Mouse (Mus musculus) spleen, adult 12 weeks (tissue): ENCODE data around the gene Mllt3.

Experiments
- DNase-seq: peaks from one replicate; pipeline ENCODE4 v3.0.0; 2022; ENCODE audit warnings: low spot score

The Mllt3 gene

DNA sequence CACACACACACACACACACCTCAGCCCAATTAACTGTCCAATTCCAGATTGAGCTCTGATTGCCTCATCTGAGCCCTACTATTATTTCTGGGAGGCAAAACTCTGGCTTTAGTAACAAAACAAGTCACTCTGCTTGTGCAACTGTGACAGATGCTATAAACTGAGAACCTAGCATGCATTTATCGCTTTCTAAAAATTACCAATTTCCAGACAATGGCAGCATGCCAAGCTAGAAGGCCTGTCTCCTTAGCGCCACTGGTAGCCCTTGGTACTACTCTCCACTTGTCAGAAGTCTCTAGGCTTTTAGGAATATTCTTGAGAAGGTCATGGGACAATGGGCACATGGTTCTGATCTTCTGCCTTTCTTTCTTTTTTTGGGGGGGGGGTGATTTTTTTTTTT is 257.4 kb downstream of the Mllt3 start:
- DNase-seq, result no peak

DNA sequence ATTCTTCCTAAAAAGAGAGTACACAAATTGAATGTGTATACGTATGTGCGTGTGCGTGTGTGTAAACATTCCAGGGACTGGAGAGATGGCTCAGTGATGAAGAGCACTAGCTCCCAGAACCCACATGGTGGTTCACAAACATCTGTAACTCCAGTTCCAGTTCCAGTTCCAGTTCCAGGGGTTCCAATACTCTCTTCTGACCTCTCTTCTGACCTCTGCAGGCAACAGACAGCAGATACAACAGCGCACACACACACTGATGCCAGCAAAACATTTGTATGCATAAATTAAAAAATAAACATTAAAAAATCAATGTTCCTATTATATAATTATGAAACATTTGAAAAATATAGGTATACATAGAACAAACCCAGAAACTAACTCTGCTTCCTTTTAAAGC is 258.6 kb downstream of the Mllt3 start:
- no peak for DNase-seq

DNA sequence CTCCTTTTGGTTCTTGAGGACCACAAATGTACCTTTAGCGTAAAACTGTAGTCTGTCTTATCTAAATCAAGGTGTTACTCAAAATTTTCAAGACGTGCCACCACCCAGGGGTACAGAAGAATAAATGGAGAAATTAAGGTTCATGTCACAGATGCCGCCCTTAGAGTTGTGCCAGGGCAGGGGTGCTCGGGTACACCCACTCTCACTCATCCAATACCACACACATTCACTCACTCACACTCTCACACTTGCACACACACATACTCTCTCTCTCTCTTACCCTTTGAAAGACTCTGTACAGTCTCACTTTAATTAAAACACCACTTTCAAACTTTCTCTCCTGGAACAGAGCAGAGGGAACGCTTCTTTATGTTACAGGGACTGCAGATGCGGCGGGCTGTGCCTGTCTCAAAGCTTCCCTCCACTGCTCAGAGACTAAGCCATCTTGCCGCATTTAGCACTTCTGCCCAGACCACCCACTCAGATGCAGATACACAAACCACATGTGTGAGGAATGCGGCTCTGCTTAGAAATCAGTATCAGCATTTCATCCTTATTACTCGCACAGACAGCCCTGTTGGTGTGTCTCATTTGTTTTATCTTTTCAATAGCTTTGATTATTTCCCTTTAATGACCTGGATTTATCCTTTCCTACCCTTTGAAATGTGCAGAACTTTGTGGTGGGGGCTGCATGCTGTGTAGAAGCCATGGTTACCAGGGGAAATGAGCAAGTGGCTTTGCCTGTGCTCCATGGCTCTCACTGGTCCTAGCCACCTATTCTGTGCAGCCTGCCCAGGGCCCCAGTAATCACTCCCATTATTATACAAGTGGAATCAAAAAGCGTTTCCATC is 265.2 kb downstream of the Mllt3 start:
- DNase-seq, result no peak

DNA sequence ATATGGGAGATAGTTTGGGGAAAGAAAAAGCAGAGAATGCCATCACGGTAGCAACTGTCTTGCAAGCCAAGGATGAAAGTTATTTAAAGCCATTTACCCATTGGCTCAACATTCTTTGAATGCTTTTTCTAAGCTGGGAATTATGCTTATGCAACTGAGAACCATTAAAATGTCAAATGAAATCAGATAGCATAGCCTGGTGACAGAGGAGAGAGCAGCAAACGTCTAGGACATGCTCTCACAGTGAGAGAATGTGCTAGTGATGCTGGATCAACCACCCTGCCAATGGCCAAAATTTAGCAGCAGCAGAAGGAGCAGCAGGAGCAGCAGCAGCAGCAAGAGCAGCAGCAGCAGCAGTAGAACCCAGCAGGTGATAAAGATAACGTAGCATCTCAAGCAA is 267.4 kb downstream of the Mllt3 start:
- DNase-seq, result no peak

DNA sequence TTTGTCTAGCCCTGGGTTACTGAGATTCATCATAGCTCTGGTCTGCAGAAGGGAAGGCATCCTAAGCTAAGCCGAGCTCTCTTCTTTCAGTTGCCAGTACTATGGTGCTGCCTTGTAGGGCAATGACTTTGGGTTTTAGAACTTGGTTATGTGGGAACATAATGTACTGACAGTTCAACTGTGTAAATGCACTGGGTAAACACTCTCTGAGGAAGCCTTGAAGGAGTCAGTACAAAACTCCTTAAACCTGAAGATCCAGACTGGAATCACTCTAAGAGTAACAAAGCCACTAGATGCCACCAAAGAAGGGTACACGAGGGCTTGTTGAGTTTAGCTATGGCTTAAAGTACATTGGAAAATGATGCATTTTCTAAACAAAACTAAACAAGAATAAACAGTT is 272.1 kb downstream of the Mllt3 start:
- no peak for DNase-seq

DNA sequence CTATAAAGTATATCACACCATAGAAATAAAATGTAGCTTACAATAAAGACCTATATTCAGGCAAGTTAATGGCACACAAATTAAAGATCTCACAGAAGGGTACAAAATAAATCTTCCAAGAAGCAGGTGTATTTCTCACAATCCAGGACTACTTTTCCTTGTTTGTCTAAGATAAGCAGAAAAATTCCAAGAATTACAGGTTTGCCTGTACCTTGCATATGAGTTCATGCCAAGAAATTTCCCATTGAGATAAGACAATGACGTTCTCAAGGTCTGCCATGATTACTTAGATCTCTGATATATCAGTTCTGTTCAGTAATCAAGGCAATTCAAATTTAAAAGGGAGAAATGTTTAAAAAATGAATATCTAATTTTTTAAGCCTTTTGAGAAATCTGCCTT is 272.9 kb downstream of the Mllt3 start:
- no peak for DNase-seq

DNA sequence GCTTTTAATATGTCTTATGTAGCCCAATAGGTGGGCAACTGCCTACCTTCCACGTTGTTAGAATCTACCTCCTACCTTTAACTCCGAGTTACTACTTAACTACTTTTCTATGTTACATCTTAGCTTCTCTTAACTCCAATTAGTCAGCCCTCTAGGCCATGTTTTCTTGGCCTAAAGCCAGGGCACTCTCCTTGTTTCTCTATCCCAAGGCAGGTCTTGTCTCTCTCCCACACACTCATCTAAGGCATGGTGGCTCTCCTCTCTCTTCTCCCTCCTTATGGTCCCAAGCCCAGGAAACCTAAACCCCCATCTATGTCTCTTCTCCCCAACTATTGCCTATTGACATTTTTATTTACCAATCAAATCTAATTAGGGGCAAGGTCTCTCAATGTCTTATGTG is 273.5 kb downstream of the Mllt3 start:
- no peak for DNase-seq

DNA sequence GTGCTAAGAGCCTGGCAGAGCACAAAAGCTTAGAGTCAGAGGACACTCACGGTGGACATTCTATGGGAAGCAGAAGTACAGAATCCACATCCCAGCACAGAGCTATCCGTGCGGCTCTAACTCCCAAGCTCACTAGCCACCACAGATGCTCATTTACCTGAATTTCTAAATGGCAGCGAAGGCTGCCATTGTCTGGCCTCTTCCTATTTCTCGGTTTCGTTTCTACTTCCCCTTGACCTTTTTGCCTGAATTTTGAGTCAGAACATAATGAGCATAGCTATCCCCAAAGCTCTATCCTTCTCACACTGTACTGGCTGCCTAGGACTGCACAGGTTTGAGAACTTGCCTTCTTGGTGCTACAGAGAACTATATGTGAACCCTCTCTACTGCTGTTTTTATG is 274.1 kb downstream of the Mllt3 start:
- no peak for DNase-seq

DNA sequence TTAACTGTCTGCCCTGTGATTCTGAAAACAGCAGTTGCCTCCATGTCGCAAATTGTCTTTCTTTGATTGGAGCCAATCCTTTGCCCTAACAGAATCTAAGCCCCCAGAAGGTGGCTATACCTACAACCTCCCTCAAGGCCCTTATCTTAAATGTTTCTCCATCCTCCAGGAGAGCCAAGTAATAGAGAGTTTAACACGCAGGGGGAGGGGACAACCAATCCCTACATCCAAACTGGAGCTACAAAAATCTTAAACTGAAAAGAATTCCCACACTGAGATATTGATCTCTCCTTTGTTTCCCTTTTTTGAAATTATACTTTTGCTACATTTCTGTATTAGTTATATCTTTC is 281.7 kb downstream of the Mllt3 start:
- no peak for DNase-seq

DNA sequence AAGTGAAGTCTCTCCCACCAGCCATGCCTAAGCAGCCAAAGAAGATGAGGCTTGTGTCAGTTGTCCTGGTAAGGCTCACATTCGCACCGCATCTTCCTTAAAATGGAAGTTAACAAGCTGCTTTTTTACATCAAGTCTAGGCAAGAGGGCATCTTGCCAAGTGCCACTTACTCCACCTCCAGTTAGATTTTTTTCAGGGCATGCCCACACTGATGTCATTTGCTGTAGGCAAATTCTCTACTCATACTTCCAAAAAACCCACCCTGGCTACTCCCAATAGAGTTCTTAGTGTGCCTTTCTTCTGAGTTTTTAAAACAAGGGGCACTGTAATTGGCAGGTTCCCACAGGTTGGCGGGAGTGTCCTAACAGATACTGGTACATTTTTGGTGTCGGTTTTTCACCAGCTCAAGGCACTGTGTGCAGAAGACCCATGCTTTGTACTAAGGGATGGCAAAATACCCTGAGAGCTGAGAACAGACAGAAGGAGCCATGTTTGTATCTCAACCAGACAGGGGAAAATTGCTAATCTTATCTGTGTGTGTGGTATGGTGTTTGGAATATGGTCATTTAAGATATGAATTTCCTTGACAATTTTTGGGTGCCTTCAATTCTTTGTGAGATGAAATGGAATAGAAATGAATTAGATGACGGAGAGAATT is 282.2 kb downstream of the Mllt3 start:
- peak; percentile 4 for DNase-seq

DNA sequence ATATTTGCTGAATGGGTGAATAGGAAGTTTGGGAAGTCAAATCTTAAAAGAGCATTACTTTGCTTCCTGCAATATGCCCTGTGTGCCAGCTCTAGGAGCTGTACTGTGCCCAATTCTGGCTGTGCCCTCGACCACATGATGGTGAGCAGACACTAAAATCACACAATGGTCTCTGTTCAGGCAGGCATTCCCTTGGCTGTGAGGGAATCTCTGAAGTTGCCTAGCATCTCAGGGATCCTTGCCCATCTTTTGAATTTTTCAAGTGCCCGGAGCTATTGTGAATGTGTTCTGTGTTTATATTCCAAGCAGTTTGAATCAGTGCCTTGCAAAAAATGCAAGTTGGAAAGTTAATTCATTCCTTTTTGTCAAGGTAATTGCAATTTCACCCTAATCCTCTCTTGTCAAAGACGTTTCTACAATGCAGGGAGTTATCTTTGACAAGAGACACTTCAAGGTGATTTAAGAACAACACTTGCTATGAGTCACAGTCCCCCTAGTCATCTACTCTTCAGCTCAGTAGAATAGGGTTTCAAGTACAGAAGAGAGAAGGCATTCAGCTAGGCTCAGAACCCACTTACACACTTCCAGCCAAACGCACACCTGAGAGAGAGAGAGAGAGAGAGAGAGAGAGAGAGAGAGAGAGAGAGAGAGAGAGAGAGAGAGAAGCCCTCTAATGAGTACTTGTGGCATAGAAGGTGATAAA is 283.5 kb downstream of the Mllt3 start:
- DNase-seq, result no peak

DNA sequence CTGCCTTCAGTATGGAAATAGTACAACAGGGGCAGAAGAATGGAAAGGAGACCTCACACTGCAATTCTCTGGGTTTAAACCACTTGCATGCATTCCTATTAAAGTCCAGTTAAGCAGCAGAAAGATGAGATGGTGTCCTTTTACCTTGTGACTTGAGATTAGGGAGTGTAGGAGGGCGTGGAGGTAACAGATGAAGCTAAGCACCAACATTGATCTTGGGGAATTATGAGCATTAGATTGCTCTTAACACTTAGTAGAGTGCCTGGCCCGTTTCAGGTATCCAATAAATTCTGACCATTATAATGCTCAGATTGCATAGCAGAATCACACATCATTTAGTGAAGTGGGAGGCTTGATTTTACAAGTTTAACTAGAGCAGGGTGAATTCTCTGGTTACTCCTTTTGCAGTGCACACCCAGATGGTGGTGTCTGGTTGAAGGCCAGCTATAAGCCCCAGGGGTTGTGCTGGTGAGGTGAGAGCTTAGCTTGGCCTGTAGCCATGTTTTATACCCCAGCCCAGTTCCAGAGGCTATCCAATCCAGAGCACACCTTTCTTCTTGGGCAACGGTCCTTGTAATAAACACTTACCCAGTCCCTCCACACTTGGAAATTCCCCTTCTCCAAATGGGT is 288.0 kb downstream of the Mllt3 start:
- no peak for DNase-seq

DNA sequence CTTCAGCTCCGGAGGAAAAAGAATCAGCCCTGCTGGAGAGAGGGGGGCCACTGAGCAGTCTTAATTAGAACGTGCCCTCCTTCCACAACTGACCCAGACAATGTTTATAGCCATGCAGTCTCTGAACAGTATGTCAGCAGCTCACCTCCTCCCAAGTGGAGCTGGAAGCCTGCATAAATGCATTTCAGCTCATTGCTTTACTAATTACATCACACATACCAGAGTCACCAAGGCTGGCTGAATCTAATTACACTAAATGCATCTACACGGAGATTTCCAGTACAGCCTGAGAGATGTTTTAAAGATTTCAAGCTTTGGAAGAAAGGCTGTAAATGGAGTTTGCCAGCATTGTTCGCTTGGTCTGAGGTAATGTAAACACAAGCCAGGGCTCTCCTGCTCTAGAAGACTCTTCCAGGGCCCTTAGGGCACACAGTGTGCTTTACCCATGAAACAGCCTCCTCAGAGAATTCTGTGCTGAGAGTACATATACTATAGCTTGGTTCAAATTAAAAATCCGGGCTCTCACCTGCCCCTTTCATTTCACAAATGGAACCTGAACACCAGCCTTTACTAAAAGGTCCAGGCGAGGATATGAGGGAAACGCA is 293.5 kb downstream of the Mllt3 start:
- no peak for DNase-seq

DNA sequence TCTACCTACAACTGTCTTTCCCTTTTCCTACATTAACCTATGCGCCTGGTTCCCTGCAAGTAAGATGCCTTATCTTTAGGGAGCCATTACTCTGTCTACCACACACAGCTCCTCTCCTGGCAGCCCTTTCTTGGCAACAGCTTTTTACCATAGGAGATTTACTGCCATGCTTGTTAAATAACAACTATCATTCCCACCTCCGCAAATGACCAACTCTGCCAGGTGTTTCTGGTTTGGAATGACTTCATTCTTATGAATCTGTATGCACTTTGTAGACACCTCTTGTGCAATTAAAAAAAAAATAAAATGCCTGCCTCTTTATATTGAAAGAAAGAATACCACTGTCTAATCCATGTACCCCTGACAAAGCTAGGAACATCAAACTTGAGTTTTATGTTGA is 294.1 kb downstream of the Mllt3 start:
- DNase-seq, result no peak

DNA sequence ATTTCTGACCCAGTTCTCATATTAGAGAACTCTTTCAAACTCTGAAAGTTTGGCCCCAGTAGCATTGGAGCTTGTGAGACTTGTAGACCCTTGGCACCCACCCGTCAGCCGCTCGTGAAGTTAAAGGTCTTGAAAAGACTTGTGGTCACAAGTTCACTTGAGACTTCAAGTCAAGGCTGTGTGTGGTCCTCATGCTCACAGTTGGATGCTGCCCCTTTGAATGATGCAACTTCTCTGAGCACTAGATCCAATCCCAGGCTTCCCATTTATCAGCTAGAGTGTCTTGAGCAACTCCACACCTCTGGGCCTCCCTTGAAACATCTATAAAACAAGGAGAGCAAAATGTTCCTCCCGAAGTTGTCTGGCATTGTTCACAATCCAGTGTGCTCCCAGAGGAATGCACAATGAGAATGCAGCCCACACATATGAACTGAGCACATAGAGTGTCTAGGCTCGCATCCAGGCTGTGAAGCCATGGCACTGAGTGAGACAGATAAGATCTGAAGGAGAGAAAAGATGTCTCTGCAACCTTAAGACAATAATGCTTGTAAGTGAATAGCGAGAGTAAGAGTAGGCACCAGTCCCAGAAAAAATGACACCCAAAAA is 295.9 kb downstream of the Mllt3 start:
- no peak for DNase-seq

DNA sequence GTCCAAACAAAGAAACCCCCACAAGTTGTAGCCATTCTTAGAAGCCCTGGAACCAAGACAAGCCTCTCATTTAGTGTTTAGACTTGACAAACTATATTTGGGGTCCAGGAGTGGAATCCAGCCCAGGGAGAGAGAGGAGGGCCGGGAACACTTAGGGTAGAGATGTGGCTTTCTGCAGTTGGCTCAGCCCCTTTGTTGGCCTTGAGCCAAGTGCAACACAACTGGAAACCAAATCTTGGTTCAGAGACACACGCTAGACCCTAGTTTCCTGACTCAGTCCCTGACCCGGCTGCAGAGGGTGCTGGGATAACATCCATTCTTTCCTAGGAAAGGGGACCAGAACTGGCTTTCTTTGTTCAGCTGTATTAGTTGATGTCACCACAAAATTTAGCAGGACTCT is 296.4 kb downstream of the Mllt3 start:
- DNase-seq, result no peak

DNA sequence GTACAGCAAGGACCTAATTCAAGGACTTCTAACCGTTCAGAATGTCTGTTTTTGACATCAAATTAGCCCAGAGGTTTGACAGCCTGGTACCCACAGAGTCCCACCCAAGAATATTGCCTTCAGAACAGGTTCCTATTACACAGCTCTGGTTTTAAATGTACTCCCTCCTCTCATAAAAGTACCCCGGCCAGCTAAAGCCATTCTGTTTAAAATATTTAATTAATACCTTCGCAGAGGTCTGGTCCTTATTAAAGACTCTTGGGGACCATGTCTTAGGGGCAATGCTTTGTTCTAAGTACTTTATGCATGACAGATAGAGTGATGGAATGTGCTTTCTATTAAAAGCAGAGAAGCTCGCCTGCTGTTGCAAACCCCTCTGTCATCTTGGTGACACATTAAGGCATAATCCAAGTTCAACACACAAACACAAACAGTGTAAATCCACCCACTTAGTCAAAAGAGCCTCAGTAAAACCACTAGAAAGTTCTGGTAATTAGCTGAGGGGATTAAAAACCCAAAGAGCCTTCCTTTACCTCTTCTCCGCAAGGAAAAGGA is 302.0 kb downstream of the Mllt3 start:
- no peak for DNase-seq

DNA sequence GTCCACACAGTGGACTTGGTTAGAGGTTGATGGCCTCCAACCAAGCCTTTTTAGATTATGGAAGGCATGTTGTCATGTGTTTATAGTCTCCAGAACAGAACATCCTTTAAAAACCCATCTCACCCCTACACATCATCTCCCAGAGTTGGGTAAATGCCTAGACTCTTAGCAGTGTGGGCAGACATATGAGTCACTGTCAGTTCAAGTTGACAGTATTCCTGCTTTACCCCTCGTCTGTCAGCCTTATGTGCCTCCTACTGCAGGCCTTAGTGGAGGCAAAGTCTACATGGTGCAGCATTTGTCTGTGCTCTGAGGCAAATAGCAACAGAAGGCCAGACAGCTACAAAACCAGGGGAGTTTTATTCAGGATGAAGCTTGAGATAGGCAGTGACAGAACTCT is 304.6 kb downstream of the Mllt3 start:
- no peak for DNase-seq

DNA sequence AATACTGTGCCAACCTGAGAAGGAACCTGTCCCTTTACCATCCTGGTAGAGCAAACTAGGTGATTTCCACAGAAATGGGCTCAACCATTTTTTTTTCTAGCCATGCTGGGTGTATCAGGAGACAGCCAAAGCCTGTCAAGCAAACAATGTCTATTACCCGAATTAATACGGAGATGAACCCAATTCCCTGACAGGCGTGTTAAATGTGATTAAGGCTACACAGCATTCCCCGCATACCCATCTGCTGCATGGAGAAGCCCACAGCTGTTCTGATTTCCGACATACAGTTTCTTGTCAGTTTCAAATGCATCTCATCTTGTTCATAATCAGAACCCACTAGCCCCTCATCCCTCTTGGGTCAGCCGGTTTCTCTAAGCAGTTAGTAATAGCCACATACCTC is 309.7 kb downstream of the Mllt3 start:
- no peak for DNase-seq
